In genomic region chr5:91083016-91083415, GRCm38 (mm10) we compare ENCODE assay signal across 23 mouse cellular contexts. TPM values are rescaled to one million over a fixed set of nuclear protein-coding genes. Genes with fewer than 3 reads are reported as not detected.
DNase-seq lines count a peak whose midpoint lies in the region; ATAC-seq and TF ChIP-seq lines count a peak whose summit lies in the region.
"Had no signal": no experiment of that assay in that cellular context is flagged by ENCODE, and none has a peak within 500 bp of the region (broad histone marks: within the 10 kb centered on the region; RNA-seq: fewer than 3 reads in every experiment).

No protein-coding gene starts in this region.

- peak; percentile 42 for DNase-seq in right cerebral cortex, adult 18-20 months
- DNase-seq in right cerebral cortex, postnatal 14 days: no peak
- DNase-seq in CD4-positive helper T cell, adult 2 months (ENCODE audit: low read depth, low spot score): peak; percentile 22
- DNase-seq in layer of hippocampus, postnatal 10 days (ENCODE audit: low spot score in 2 of 2): no peak
- DNase-seq in adipocyte (ENCODE audit: low spot score): no peak
- DNase-seq: adrenal gland, adult 2 months; cerebellum, adult 11 months; cerebellum, postnatal 25 days; layer of hippocampus, postnatal 36 days; thymus, adult 2 months had no signal

- peak; percentile 42 for TF ChIP-seq POLR2A in myocyte (IDR thresholded peaks at IDR 0.05; ENCODE audit: insufficient read length, low read depth)

- ATAC-seq in activated CD4-positive, CD25-positive, alpha-beta regulatory T cell, adult 4 months: peak; percentile 49
- ATAC-seq: forebrain, embryonic 13.5 days; intestine, embryonic 16.5 days; lung, postnatal 0 days had no signal

- H3K79me2 ChIP-seq in myocyte (ENCODE audit: control insufficient read depth, insufficient read depth): peaks cover 15% of the 10 kb centered on the region

- no peaks in the 10 kb centered on the region for H3K36me3 ChIP-seq in myocyte (ENCODE audit: control insufficient read depth, insufficient read depth)
- H3K36me3 ChIP-seq: kidney, embryonic 15.5 days; liver, embryonic 15.5 days; neural tube, embryonic 12.5 days had no signal

- no peak overlapping the region for H3ac ChIP-seq in myocyte (ENCODE audit: control insufficient read depth, insufficient read length)

- no peak overlapping the region for H3K4me3 ChIP-seq in myocyte
- H3K4me3 ChIP-seq: forebrain, embryonic 13.5 days; kidney, embryonic 15.5 days; liver, embryonic 15.5 days; megakaryocyte, embryonic 14.5 days; neural tube, embryonic 12.5 days had no signal

- no peaks in the 10 kb centered on the region for H3K27me3 ChIP-seq in myocyte (ENCODE audit: control insufficient read depth, insufficient read depth, insufficient read length)
- H3K27me3 ChIP-seq: forebrain, embryonic 13.5 days; kidney, embryonic 15.5 days; liver, embryonic 15.5 days; neural tube, embryonic 12.5 days had no signal

- peak overlapping the region; percentile 80 for H3K4me2 ChIP-seq in myocyte (ENCODE audit: low read depth)
- H3K4me2 ChIP-seq: forebrain, embryonic 13.5 days; kidney, embryonic 15.5 days; liver, embryonic 15.5 days; neural tube, embryonic 12.5 days had no signal

TF ChIP-seq in myocyte, 11 proteins besides CTCF, POLR2A, EP300 and RAD21:
- TF ChIP-seq E2F4 (IDR thresholded peaks at IDR 0.05; ENCODE audit: insufficient read depth): no peak
- TF ChIP-seq MYOD1 (IDR thresholded peaks at IDR 0.05; ENCODE audit: control insufficient read depth in 1 of 3, insufficient read length in 2 of 3, low read depth in 2 of 3): no peak
- TF ChIP-seq SRF (IDR thresholded peaks at IDR 0.05; ENCODE audit: control insufficient read depth, insufficient read length, low read depth): no peak
- no peak for TF ChIP-seq MYOG (IDR thresholded peaks at IDR 0.05; ENCODE audit: control insufficient read depth in 1 of 3, insufficient read depth in 1 of 3, insufficient read length in 2 of 3, low read depth in 2 of 3)
- TF ChIP-seq USF1 (IDR thresholded peaks at IDR 0.05; ENCODE audit: low read depth): no peak
- no peak for TF ChIP-seq TCF3 (IDR thresholded peaks at IDR 0.05; ENCODE audit: insufficient read length, low read depth)
- peak; percentile 63 for TF ChIP-seq CEBPB (IDR thresholded peaks at IDR 0.05; ENCODE audit: insufficient read depth, poor library complexity, severe bottlenecking)
- no peak for TF ChIP-seq REST (IDR thresholded peaks at IDR 0.05; ENCODE audit: insufficient read depth, insufficient read length)

RNA-seq across cellular contexts. Expression of gene Ereg, which starts 8.6 kb away (rescaled TPM):
- polyA plus RNA-seq in activated CD4-positive, CD25-positive, alpha-beta regulatory T cell, adult 4 months (2017; shearing (Covaris generic)): not detected
- polyA plus RNA-seq in myocyte (2012; fragmentation: generic; extraction: Trizol): 1.6 TPM
- not detected for total RNA-seq in layer of hippocampus, postnatal 10 days (2021)
- total RNA-seq: adrenal gland, adult 2 months; gastrocnemius, adult 8-10 months; layer of hippocampus, postnatal 36 days had no signal
- polyA plus RNA-seq: adrenal gland, adult 2 months; forebrain, embryonic 13.5 days; hindbrain, embryonic 11.5 days; kidney, embryonic 15.5 days; neural tube, embryonic 12.5 days had no signal

RNA-seq across cellular contexts. Expression of gene Epgn, which starts 55.8 kb away (rescaled TPM):
- polyA plus RNA-seq in activated CD4-positive, CD25-positive, alpha-beta regulatory T cell, adult 4 months (2017; shearing (Covaris generic)): not detected
- polyA plus RNA-seq in myocyte (2012; fragmentation: generic; extraction: Trizol): 0.08 TPM
- under 1 TPM in 1 of 2 experiments, not detected in 1; 0.33 TPM for total RNA-seq in layer of hippocampus, postnatal 10 days (2021)
- total RNA-seq: adrenal gland, adult 2 months; ES-E14 had no signal
- polyA plus RNA-seq: adrenal gland, adult 2 months; kidney, embryonic 15.5 days; lung, postnatal 0 days had no signal

RNA-seq across cellular contexts. Expression of gene Areg, which starts 56.4 kb away (rescaled TPM):
- 1 to 10 TPM; 1.8 to 2.3 TPM for polyA plus RNA-seq in activated CD4-positive, CD25-positive, alpha-beta regulatory T cell, adult 4 months (2017; shearing (Covaris generic))
- polyA plus RNA-seq in myocyte (2012; fragmentation: generic; extraction: Trizol): 21.9 TPM
- total RNA-seq in layer of hippocampus, postnatal 10 days (2021): under 1 TPM in 1 of 2 experiments, not detected in 1; 0.27 TPM
- total RNA-seq: adrenal gland, adult 2 months; gastrocnemius, adult 8-10 months; heart, adult 8-10 months; layer of hippocampus, postnatal 36 days had no signal
- polyA plus RNA-seq: adrenal gland, adult 2 months; forebrain, embryonic 13.5 days; hindbrain, embryonic 11.5 days; kidney, embryonic 15.5 days; liver, embryonic 15.5 days had no signal

Comparison
In these comparisons a context has a peak if more than half of its experiments do, and no peak if none do; other contexts are left out.
1. DNase-seq: peak in right cerebral cortex, adult 18-20 months (single experiment) and CD4-positive helper T cell, adult 2 months (single experiment); none in right cerebral cortex, postnatal 14 days (single experiment), layer of hippocampus, postnatal 10 days (0 of 2) and adipocyte (single experiment).